Mouse (Mus musculus) small intestine, adult 2 months (tissue): ENCODE data around the gene Espn.

Experiments used
- CTCF ChIP-seq: fragments of 200-500 bp; IDR thresholded peaks from 2 replicates; pipeline ENCODE4 v1.5.1; 2012; ENCODE audit warnings: low read depth, mild to moderate bottlenecking, control low read depth, inconsistent platforms, low read length, moderate library complexity, mixed read lengths; ENCODE audit not compliant: insufficient replicate concordance, insufficient read length; ENCODE audit errors: extremely low read depth
- POLR2A ChIP-seq: fragments of 200-500 bp; IDR thresholded peaks from 2 replicates; pipeline ENCODE4 v1.6.1; 2012; ENCODE audit warnings: low read depth, mild to moderate bottlenecking, control low read depth, inconsistent platforms, low read length, moderate library complexity

GRCm38 (mm10) chr4:152087211-152088081 is 64.7 kb downstream of the Espn start:
- TF ChIP-seq CTCF (no peak), POLR2A (no peak)
